Mouse (Mus musculus) neural tube, embryonic 14.5 days (tissue): ENCODE results near the gene Cel. TPM values are rescaled to one million over a fixed set of nuclear protein-coding genes. Genes with fewer than 3 reads are reported as not detected.
A peak's percentile ranks its signal among the peaks of the same experiment; 100 is the strongest.

Source experiments
- ATAC-seq: fragments of 200-750 bp; cut with Nextera tagmentation; 2 replicates; pipeline ENCODE4 v1.8.0; 2017; ENCODE audit warnings: low read depth, mild to moderate bottlenecking, moderate TSS enrichment, moderate library complexity
- H3K27ac ChIP-seq: fragments of 300-500 bp; sonication (generic); 2 replicates; pipeline ENCODE4 v1.5.1; 2014; ENCODE audit warnings: low read depth, mild to moderate bottlenecking, control low read depth, low read length, moderate library complexity, mixed read lengths
- H3K27me3 ChIP-seq: fragments of 300-500 bp; sonication (generic); 2 replicates; pipeline ENCODE4 v1.6.1; 2014; ENCODE audit warnings: low read length; ENCODE audit not compliant: control insufficient read depth, insufficient read depth
- H3K36me3 ChIP-seq: fragments of 300-500 bp; sonication (generic); 2 replicates; pipeline ENCODE4 v1.6.1; 2014; ENCODE audit warnings: low read length, mixed read lengths; ENCODE audit not compliant: control insufficient read depth, insufficient read depth
- H3K4me1 ChIP-seq: fragments of 300-500 bp; sonication (generic); 2 replicates; pipeline ENCODE4 v1.6.1; 2014; ENCODE audit warnings: low read length; ENCODE audit not compliant: control insufficient read depth, insufficient read depth
- H3K4me2 ChIP-seq: fragments of 300-500 bp; sonication (generic); 2 replicates; pipeline ENCODE4 v1.6.1; 2014; ENCODE audit warnings: mild to moderate bottlenecking, low read depth, low read length, control low read depth
- H3K4me3 ChIP-seq: fragments of 300-500 bp; sonication (generic); 2 replicates; pipeline ENCODE4 v1.5.1; 2014; ENCODE audit warnings: low read depth, low read length, control low read depth, mixed read lengths
- H3K9ac ChIP-seq: fragments of 300-500 bp; sonication (generic); replicated peaks from 2 replicates; pipeline ENCODE4 v1.6.1; 2014; ENCODE audit warnings: low read depth, mild to moderate bottlenecking, control low read depth, low read length, mixed read lengths
- H3K9me3 ChIP-seq: fragments of 300-500 bp; sonication (generic); 2 replicates; pipeline ENCODE4 v1.6.1; 2016; ENCODE audit warnings: low read length; ENCODE audit not compliant: control insufficient read depth
- WGBS: fragments of 180-500 bp; shearing (Covaris S2); extraction: QIAGEN DNeasy Blood & Tissue Kit; methylation state at CpG from one replicate; pipeline ENCODE4 v1.1.7; 2014; 5-methylcytosine and 5-hydroxymethylcytosine counted together
- polyA plus RNA-seq: library from polyadenylated mRNA; unstranded; fragments of >200 nt; fragmentation: Nextera tagmentation; extraction: Ambion mirVana; gene quantifications from 2 replicates; pipeline ENCODE4 v1.2.1, GENCODE M21; 2014

Cel gene
- polyA plus RNA-seq, 1 experiment from 2014 or later, result not detected

DNA sequence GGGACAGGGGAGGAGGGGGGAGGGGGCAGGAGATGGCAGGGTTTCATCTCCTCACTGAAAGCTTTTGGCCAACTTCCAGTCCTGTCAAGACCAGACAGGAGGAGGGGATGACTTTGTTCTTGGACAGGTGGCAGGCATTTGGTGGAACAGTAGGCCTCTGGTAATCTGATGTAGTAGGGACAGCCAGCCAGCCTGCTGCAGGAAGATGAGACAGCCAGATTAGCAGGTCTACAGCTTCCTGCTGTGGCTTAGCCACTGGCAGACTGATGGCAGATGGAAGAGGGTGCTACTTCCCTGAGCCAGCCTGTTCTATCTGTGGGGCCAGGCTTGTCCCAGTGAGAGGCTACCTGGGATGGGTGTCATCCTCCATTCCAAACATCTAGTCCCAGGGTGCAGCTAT is 17.2 kb downstream of the Cel start:
- H3K27ac ChIP-seq, result no peak overlapping the region
- no peak for ATAC-seq
- H3K4me2 ChIP-seq, result no peak overlapping the region
- no peaks in the 10 kb centered on the region for H3K4me1 ChIP-seq
- H3K27me3 ChIP-seq, result no peaks in the 10 kb centered on the region
- H3K9me3 ChIP-seq, result no peaks in the 10 kb centered on the region
- no peak overlapping the region for H3K9ac ChIP-seq
- H3K36me3 ChIP-seq, result peaks cover 77% of the 10 kb centered on the region
- no peak overlapping the region for H3K4me3 ChIP-seq

DNA sequence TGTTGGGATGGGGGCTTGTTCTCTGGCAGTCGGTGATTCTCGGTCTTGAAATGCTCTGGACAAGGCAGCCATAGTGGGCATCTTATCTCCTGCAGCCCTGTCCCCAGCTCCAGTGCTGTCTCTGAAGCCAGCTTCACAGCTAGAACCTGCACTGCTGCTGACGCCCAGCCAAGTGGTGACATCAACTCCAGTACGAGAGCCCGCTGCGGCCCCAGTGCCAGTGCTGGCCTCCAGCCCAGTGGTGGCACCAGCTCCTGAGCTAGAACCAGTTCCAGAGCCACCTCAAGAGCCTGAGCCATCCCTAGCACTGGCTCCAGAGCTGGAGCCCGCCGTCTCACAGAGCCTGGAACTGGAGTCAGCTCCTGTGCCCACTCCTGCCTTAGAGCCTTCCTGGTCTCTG is 19.3 kb downstream of the Cel start:
- peaks cover 61% of the 10 kb centered on the region for H3K36me3 ChIP-seq
- H3K4me3 ChIP-seq, result no peak overlapping the region
- WGBS, result 87% methylated on average over 8 of the region's 8 CpGs
- H3K4me2 ChIP-seq, result no peak overlapping the region
- ATAC-seq, result no peak
- H3K9ac ChIP-seq, result no peak overlapping the region
- H3K27me3 ChIP-seq, result no peaks in the 10 kb centered on the region
- H3K27ac ChIP-seq, result no peak overlapping the region
- no peaks in the 10 kb centered on the region for H3K9me3 ChIP-seq
- H3K4me1 ChIP-seq, result peaks cover 14% of the 10 kb centered on the region

DNA sequence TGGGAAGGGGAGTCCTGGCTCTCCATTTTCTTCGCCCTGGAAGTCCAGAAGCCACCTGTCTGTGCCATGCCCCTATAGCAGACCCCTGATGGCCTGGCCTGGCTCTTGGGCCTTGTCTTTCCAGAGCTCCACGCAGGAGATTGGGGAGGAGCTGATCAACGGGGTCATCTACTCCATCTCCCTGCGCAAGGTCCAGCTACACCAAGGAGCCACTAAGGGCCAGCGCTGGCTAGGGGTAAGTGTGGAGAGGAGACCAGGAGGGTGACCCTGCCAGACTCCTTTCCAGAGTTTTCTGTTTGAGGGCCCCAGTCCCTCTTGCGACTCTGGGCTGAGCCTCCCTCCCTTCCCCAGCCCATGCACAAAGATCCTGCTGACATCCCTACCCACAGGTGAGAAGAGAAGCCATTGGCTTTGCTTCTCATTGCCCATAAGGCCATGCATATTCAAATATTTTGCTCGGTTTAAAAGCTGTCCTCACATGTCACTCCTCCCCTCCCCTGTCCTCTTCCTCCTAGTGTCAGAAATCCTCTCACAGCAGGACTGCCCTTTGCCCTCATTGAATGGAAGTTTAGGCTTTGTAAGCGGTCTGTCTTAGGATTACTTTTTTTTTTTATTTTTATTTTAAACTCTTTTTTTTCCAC is 22.5 kb downstream of the Cel start:
- no peak for ATAC-seq
- peaks cover 41% of the 10 kb centered on the region for H3K4me1 ChIP-seq
- no peak overlapping the region for H3K9ac ChIP-seq
- 88% methylated on average over 8 of the region's 8 CpGs for WGBS
- H3K9me3 ChIP-seq, result no peaks in the 10 kb centered on the region
- peaks cover 36% of the 10 kb centered on the region for H3K36me3 ChIP-seq
- no peak overlapping the region for H3K4me3 ChIP-seq
- H3K27me3 ChIP-seq, result no peaks in the 10 kb centered on the region
- H3K4me2 ChIP-seq, result no peak overlapping the region
- no peak overlapping the region for H3K27ac ChIP-seq

DNA sequence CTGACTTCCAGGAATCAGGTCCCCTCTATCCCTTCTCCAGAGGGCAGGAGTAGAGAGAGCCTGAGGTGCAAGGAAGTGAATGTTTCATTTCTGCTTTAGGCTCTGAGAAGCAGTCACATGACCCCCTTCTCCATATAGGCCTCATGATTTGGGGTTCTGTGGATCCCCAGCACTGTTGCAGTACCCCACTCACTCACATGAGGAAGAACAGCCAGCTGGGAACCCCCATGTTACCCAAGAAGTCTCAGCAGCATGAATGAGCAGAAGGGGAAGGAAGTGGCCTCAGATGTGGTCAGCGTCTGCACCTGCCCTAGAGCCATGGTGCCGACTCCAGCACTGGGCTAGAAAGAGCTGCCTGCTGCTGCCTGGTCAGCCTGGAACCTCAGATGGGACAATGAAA is 23.3 kb downstream of the Cel start:
- no peak for ATAC-seq
- Histone ChIP-seq H3K9me3 (no peaks in the 10 kb centered on the region), H3K27me3 (no peaks in the 10 kb centered on the region), H3K4me1 (peaks cover 48% of the 10 kb centered on the region), H3K9ac (no peak overlapping the region), H3K4me3 (no peak overlapping the region), H3K27ac (no peak overlapping the region), H3K36me3 (peaks cover 28% of the 10 kb centered on the region), H3K4me2 (no peak overlapping the region)
- 83% methylated on average over 2 of the region's 2 CpGs for WGBS

DNA sequence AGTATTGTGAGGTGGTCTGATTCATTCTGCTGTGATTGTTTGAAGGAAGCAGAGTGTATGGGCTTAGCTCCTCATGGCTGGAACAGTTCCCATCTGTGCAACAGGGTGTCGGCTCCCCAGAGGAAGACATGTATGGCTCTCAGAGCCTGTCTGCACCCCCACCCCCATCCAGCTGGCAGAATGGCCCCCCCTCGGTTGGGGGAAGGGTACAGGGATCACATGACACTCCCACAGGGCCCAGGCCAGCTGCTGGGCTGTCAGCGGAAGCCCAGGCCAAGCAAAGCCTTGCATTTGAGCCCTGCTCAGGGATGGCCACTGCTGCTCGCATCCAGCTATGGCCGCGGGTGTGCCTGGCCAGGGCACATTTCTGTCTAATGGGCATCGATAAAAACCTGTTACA is 24.0 kb downstream of the Cel start:
- Histone ChIP-seq H3K4me3 (no peak overlapping the region), H3K27ac (peak overlapping the region; percentile 53; the same call in 1 of the 2 replicates), H3K4me2 (no peak overlapping the region), H3K36me3 (peaks cover 21% of the 10 kb centered on the region), H3K9ac (no peak overlapping the region), H3K9me3 (no peaks in the 10 kb centered on the region), H3K4me1 (peaks cover 56% of the 10 kb centered on the region), H3K27me3 (no peaks in the 10 kb centered on the region)
- WGBS, result 29% methylated on average over 7 of the region's 7 CpGs
- ATAC-seq, result peak; percentile 41; the same call in 1 of the 2 replicates

DNA sequence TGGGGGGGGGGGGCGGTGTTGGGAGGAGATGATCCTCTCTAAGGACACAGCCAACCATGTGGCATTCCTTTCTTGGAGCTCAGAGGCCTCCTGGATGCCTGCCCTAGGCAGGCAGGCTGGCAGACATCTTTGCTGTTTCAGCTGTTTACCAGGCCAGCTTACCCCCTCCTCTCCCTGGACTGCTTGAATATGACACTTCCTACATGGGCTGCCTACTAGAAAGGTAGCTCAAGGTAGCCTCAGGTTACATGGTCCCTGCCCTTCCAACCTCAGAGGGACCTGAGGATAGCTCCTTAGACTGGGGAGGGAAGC is 24.4 kb downstream of the Cel start:
- H3K27ac ChIP-seq, result peak overlapping the region; percentile 53; the same call in 1 of the 2 replicates
- whole genome bisulfite sequencing, result 43% methylated on average over 1 of the region's 1 CpGs
- H3K36me3 ChIP-seq, result peaks cover 17% of the 10 kb centered on the region
- H3K4me3 ChIP-seq, result no peak overlapping the region
- H3K9ac ChIP-seq, result no peak overlapping the region
- H3K9me3 ChIP-seq, result no peaks in the 10 kb centered on the region
- no peak overlapping the region for H3K4me2 ChIP-seq
- peaks cover 60% of the 10 kb centered on the region for H3K4me1 ChIP-seq
- ATAC-seq, result no peak
- no peaks in the 10 kb centered on the region for H3K27me3 ChIP-seq

DNA sequence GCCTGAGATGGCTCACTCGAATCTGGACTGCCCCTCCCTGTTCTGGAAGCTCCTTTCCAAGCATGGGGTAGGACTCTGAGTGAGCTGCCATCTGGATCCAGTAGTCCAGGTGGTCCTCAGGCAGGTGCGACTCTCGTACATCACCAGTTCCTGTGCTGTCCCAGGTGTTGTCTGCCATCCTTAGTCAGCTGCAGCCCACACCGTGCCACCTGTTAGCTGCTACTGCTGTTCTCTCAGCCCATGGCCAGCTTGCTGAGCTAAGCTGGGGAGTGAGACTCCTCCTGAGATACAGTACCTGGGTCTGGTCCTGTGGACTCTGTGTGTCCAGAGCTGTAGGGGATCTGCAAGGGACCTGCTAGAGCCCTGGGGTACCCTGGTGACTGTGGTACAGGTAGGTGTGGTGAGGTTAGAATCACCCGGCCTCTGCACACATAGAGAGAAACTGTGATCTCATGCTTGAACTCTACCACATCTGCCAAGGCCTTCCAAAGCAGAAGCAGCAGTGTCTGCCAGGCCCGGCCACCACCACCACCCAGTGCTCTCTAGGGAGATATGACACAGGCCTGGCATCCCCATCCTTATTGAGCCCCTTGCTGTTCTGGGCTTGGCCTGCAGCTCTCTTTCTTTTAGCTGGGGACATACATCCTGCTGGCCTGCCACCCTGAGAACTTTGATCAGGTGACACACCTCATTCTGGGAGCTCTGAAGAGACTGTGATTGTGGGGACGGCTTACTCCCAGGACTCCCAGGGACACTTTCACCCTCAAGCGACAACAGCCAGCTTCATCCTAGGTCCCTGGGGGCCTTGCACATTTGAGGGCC is 25.0 kb downstream of the Cel start:
- H3K9me3 ChIP-seq, result no peaks in the 10 kb centered on the region
- H3K4me2 ChIP-seq, result no peak overlapping the region
- ATAC-seq, result no peak
- no peak overlapping the region for H3K9ac ChIP-seq
- H3K36me3 ChIP-seq, result peaks cover 13% of the 10 kb centered on the region
- WGBS, result 67% methylated on average over 8 of the region's 8 CpGs
- peaks cover 64% of the 10 kb centered on the region for H3K4me1 ChIP-seq
- no peaks in the 10 kb centered on the region for H3K27me3 ChIP-seq
- peak overlapping the region; percentile 53; the same call in 1 of the 2 replicates for H3K27ac ChIP-seq
- H3K4me3 ChIP-seq, result no peak overlapping the region

DNA sequence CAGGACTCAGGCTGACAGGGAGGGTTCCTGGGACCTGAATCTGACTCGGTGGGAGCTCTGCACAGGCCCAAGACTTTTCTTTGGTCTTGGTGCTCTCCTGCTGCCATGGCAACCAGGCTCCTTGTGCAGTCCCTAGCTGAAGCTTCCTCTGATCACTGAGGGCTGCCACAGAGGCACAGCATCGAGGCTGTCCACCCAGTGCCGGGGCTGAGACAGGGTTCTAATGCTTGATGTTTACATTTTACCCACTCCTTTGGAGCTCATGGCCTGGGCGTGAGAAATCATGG is 25.6 kb downstream of the Cel start:
- H3K9ac ChIP-seq, result no peak overlapping the region
- H3K4me3 ChIP-seq, result no peak overlapping the region
- H3K36me3 ChIP-seq, result peaks cover 7% of the 10 kb centered on the region
- no peak overlapping the region for H3K27ac ChIP-seq
- 28% methylated on average over 4 of the region's 4 CpGs for WGBS
- H3K4me2 ChIP-seq, result no peak overlapping the region
- ATAC-seq, result no peak
- no peaks in the 10 kb centered on the region for H3K27me3 ChIP-seq
- H3K4me1 ChIP-seq, result peaks cover 71% of the 10 kb centered on the region
- H3K9me3 ChIP-seq, result no peaks in the 10 kb centered on the region

DNA sequence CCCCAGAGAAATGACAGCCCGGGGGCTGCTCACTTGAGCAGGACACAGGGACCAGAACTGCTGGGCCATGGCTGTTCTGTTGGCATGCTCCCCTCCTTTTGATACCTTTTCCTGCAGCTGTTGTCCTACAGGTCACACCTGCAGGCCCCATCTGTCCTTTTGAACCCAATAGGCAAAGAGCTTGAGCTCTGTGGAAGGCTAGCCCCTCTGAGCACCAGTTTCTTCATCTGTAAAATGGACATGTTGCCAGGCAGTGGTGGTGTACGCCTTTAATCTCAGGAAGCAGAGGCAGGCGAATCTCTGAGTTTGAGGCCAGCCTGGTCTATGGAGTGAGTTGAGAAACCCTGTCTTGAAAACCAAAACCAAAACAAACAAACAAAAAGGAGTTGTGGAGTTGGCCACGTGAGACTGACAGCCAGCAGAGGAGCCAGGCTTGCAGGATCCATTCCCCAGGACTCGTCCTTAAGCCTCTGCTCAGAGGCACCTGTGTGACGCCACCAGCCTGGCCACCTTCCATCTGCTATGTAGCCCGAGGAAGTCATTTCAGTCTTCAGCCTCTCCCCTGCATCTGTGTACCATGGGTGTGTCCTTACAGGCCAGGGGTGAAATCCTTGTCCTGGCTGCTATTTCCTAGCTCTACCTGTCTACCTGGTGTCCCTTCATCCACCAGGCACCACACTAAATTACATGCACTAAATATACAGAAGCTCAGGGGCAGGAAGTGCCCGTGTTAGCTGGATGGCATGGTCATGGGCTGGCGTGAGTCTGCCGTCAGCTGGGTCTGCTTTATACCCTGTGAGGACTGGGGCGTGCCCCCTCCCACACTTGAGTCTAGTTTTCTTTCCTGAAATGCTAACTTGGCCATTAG is 26.2 kb downstream of the Cel start:
- Histone ChIP-seq H3K9ac (no peak overlapping the region), H3K27me3 (no peaks in the 10 kb centered on the region), H3K4me3 (no peak overlapping the region), H3K4me1 (peaks cover 74% of the 10 kb centered on the region), H3K4me2 (no peak overlapping the region), H3K9me3 (no peaks in the 10 kb centered on the region), H3K36me3 (peaks cover 1% of the 10 kb centered on the region), H3K27ac (no peak overlapping the region)
- ATAC-seq, result no peak
- 66% methylated on average over 11 of the region's 11 CpGs for WGBS
